Mouse (Mus musculus): Measurements from ENCODE around the gene Olfr622.

DNA sequence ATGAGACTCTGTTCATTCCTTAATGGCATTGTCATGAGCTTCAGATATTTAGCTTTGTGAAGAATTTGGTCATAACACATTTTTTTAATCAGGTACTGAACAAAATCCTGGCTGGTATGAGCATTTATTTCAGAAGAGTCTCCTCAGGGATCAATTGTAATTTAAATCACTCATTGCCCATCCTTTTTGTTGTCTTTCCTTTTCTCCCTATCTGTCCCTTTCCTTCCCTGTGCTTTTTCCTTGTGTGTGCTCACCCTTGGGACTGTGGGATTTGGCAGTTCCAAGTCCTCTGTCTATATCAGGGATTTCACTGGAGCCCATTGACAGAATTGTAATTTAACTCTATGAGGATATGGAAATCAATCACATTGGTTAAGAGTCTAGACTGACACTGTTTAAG lies 21.1 kb upstream of the Olfr622 start, which contains the start of gene Olfr623:
- TF ChIP-seq MAFK (IDR thresholded peaks at IDR 0.05; ENCODE audit: insufficient read depth, low read depth, low read length): no peak
- no peak for TF ChIP-seq ZC3H11A (IDR thresholded peaks at IDR 0.05; ENCODE audit: borderline replicate concordance, low read depth, low read length)
- no peak for TF ChIP-seq ZNF384 (IDR thresholded peaks at IDR 0.05; ENCODE audit: low read depth, low read length)

All from ES-E14 (cell line).